Mouse (Mus musculus) ES-E14 (cell line): ENCODE measurements at regions not wholly inside any gene's neighbourhood (a gene's known extent, or its start where the extent isn't known, plus 50 kb on each side); places are given as distances from the start of the nearest gene placed in this dataset.

ENCODE experiments used
- CHD2 ChIP-seq: IDR thresholded peaks from 2 replicates; pipeline ENCODE4 v1.6.1; 2014; ENCODE audit warnings: mild to moderate bottlenecking, low read depth, low read length, inconsistent platforms
- HCFC1 ChIP-seq: IDR thresholded peaks from 2 replicates; pipeline ENCODE4 v1.6.1; 2012; ENCODE audit warnings: low read length, inconsistent platforms, borderline replicate concordance; ENCODE audit not compliant: insufficient read depth
- MAFK ChIP-seq: IDR thresholded peaks from 2 replicates; pipeline ENCODE4 v1.6.1; 2014; ENCODE audit warnings: mild to moderate bottlenecking, low read depth, low read length, inconsistent platforms; ENCODE audit not compliant: insufficient read depth
- ZC3H11A ChIP-seq: IDR thresholded peaks from 2 replicates; pipeline ENCODE4 v1.6.1; 2012; ENCODE audit warnings: low read depth, mild to moderate bottlenecking, inconsistent platforms, low read length, borderline replicate concordance

DNA sequence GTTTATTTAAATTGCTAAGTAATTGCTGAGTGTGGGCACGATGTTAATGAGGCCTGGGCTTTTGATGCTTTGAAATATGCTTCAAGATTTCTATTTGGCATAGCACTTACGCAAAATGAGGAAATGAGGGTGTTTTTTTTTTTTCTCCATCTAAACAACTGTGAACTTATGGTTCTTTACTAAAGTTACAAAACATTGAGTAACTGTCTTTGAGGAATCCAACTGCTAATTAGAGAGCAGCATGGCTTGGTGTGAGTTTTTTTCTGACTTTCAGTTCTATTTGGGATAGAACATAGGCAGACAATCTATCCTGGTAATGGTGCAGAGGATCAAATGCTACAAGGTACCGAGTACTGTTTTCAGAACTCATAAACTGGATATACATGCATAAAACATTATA, 231.2 kb upstream of the Mtpn start:
- TF ChIP-seq CHD2 (no peak), ZC3H11A (no peak), MAFK (no peak), HCFC1 (no peak)
